Mouse (Mus musculus) lung, postnatal 25 days (tissue): ENCODE results near the gene Atxn1.

Experiments used
- DNase-seq: peaks from one replicate; pipeline ENCODE4 v3.0.0; 2022; ENCODE audit warnings: low spot score

Atxn1 gene

DNA sequence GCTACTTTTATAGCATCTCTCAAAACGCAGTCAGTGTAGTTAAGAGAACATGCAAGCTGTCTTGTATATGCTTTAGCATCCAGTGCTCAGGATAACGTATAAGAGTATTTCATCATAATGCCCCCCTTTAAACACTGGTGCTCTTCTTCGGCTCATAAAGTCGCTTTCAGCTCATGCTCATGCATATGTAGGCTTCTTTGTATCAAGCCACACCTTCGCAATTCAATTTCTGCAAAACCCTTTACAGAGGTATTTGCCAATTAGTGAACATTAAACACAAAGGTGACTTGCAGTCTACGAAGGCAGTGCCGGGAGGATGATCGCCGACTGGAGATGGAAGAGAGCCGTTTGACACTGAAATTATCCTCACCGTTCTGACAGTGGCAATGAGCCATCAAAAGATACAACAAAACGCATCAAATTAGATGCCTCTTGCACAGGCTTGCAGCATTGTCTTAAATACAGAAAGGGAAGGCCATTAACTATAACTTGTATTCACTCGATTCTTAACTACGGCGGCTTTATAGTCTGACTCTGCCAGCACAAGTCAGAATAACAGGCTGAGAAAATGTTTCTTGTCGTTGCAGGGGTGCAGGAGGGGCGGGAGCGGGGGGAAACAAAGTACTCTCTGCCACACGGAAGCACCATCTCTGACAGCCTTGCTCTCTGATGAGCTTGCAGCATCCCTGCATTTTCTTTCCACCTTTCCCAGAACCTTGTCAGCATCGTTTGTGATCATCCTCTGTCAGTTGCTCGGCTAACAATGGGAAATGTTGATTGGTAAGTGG lies 191.2 kb downstream of the Atxn1 start:
- no peak for DNase-seq

DNA sequence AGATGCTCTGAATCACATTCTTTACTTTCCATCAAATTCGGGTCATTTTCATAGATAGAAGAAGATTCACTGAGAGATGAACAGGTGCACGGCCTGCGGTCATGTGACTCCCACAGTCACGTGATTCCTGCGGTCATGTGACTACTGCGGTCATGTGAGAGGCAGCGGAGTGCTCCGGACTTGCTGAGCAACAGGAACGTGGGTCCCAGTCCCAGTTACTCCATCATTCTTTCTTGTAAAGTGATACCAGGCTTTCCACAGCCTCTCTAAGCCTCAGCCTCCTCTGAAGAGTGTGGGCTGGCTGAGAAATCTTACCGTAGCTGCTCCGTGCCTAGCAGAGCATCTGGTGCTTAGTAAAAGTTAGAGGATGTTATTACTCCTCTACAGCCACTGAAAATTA lies 195.1 kb downstream of the Atxn1 start:
- DNase-seq, result no peak

GRCm38 (mm10) chr13:45768250-45768649 lies 196.6 kb downstream of the Atxn1 start:
- DNase-seq, result no peak

GRCm38 (mm10) chr13:45764354-45764753 lies 200.5 kb downstream of the Atxn1 start:
- no peak for DNase-seq

DNA sequence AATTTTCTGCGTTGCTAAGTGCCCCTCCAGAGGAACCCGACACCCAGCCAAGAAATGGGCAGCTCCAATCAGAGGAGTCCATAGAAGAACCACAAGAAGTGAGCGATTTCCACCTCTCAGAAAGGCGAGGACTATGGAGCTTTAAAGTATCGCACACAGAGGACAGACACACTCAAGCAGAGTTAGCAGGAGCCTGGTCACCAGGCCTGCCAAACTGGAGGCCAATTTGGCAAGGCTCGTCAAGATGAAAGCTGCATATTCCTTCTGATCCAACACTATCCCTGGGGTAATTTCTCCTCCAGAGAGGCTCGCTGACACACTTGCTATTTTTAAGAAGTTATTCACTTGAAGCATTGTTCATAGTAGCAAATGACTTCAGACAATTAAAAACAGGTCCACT lies 202.5 kb downstream of the Atxn1 start:
- no peak for DNase-seq

DNA sequence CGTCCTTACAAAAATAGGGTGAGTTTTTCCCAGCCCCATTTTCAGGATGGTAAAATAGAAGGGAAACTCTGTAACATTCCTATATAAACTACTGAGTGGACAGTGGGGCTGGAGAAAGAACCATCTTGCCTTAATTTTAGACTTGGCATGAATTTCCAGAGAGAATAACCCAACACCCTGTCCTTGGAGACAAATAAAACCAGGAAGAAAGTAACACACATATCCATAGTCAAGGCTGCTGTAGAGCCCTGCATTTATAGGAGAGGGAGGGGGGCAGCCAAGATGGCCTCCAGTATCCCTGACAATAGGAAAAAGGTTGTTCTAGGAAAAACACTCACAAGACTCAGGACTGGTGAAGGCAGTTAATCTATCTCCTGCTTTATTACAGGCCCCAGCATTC lies 210.3 kb downstream of the Atxn1 start:
- DNase-seq, result no peak

DNA sequence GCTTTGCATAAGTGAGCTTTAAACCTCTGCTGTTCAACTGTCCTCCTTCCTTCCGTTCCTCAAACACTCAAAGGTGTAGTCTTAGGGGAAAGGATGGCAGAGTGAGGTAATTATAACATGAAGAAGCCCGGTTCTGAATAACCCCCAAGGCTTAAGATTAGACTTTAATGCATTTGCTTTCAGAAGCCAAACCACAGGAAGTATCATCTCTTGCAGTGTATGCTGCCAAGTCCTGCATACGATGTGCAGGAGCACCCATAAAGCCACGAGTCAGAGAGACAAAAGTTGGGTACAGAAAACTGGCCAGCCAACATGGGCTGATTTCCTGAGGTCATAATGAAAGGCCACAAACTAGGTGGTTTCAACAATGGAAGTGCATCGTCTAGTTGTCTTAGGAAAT lies 212.3 kb downstream of the Atxn1 start:
- no peak for DNase-seq

GRCm38 (mm10) chr13:45751231-45751630 lies 213.6 kb downstream of the Atxn1 start:
- no peak for DNase-seq

- no peak for DNase-seq
These were observed 214.2 kb downstream of the Atxn1 start for GRCm38 (mm10) chr13:45750627-45751026.

DNA sequence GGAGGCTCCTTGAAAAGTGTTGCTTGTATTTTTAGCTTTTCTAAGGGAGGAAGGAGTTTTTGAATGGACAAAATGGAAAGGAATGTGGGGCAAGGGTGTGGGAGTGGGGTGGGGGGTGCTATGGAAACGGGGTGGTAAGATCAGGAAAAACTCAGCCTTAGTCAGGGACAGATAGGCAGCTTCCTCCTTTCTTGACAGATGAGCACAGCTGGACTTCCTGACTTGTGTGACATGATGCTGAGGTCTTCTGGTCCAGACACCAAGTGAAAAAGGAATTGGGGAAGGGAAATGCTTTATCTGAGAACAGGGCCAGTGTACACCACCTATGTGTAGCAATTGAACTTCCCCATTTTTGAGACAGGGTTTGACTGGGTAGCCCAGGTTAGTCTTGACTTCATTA lies 214.9 kb downstream of the Atxn1 start:
- no peak for DNase-seq

- DNase-seq, result no peak
These were observed 215.6 kb downstream of the Atxn1 start for GRCm38 (mm10) chr13:45749222-45749621.

- no peak for DNase-seq
These were observed 216.1 kb downstream of the Atxn1 start for GRCm38 (mm10) chr13:45748691-45749090.

DNA sequence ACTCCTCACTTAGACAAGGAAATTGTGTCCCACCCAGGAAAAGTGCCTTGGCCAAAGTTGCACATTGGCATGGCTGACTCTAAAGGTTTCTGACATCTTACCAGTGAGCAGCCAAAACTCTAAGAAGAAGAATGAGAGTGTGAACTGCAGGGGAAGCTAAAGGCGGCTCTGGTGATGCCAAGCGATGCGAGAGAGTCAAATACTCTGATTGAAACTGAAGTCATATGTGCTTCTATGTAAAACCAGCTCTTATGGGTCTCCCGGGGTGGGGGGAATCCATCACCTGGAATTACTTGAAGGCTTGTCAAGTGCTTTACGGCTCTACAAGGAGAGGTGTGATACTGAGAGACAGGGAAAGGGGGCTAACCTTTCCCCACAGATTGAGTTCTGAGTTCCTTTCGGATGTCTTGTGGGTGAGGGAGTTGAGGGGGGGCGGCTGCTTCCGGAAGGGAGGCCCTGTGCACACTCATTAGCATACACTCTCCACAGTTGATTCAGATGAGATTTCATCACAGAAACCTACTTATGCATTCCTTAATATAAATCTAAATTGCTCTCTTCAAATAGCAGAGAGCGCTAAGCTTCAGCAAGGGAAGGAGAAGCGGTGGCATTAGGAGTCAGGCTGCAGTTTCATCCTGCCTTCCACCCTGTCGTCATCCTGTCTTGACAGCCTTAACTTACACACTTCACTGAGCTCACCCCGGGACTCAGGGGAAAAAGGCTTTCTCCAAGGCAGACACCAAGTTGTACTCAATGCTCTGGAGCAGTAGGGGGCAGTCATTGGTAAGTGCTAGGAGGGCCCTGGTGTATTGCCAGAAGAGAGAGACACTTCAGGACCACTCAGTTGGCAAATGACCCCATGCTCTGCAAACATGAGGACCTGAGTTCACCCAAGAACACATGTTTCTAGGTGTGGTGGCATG lies 218.7 kb downstream of the Atxn1 start:
- no peak for DNase-seq

DNA sequence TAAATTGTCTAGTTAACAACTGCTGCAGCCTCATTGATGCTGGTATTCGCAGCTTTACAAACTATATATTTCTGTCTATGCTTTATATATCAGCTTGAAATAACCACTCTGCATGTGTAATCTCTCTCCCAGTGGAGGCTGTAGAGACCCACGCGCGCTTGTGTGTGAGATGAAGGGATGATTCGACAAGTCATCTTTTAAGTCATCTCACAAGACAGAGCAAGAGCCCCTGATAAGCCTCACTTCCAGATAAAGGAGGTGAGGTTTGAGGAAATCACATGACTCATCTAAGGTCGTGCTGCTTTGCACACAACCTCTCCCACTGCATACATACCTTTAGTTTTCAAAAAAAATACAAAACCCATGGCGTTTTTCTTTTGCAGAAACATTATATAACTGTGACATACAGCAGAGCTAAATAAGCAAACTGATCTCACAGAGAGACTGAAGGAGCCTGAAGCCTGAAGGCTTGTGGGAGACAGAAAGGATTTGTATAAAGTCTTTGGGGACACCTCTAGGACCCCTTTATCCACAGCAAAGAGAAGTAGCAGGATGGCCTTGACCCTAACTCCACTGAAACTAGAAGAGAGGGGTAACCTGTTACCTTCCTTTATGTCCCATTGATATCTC lies 219.9 kb downstream of the Atxn1 start:
- no peak for DNase-seq

- DNase-seq, result no peak
These were observed 221.0 kb downstream of the Atxn1 start for GRCm38 (mm10) chr13:45743848-45744247.

DNA sequence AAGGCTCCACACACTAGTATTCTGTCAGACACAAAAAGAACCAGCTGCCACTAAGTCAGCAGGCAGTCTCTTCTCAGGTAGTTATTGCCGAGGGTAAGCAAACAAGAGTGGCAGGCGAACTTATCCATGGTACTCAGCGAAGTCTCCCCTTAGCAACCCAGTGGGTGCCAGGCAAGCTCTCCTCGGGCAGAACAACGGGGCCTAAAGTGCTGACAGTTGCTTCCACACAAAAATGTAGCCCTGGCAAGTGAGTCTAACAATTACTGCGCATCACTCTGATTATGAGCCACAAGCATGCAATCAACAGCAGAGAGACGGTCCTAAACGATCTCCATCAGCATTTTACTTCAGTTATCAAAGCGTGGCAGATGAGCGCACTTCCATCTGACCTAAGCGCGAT lies 224.4 kb downstream of the Atxn1 start:
- DNase-seq, result no peak

DNA sequence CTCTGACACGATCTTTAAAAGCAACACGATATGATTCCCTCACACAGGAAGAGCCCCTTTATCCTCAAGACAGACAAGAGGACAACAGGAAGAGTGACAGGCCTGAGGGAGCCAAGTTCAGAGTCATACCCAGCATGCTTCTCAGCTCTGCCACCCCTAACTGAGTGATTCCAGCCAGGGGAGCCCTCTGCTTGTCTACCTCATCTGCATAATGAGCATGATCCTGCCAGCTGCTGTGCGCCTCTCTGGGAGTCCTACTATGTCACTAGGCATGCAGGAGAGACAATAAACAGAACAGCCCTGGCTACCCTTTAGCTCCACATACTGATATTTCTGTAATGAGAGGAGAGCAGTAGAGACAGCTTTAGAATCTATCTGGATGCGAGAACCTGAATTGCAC lies 228.6 kb downstream of the Atxn1 start:
- DNase-seq, result no peak

DNA sequence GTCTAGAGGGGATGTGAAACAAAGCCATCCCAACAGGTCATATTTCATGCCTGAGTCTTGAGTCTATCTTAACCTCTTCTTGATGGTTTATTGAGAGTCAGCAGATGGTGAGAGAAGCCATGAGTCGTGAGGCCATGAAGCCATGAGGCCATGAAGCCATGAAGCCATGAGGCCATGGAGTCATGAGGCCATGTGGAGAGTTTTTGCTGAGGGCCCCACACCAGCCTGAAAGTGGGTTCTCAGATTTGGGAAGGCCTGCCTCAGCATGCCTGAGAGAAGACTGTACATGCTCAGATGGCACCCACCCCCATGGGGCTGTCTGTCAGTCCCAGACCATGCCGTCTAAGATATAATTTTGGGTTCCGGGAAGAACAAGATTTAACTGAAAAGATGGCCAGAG lies 229.0 kb downstream of the Atxn1 start:
- DNase-seq, result no peak

DNA sequence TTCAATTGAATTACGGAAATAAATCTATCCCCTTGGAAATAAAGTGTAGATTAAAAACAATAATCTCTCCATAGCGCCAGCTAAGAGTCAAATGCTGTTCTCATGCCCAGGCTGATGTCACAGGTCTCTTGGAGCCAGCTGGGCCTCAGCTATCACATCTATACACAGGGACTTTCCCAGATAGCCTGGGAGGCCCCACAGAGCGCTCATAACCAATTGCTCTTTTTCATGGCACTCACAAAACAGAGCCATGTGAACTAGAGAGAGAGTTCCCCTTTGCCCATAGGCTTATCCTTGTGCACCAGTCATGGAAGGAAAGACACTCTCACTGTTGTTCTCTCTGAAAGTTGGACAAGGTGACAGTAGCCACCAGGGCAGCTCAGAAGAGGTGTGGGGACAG lies 230.3 kb downstream of the Atxn1 start:
- no peak for DNase-seq

GRCm38 (mm10) chr13:45732590-45732989 lies 232.2 kb downstream of the Atxn1 start:
- no peak for DNase-seq

DNA sequence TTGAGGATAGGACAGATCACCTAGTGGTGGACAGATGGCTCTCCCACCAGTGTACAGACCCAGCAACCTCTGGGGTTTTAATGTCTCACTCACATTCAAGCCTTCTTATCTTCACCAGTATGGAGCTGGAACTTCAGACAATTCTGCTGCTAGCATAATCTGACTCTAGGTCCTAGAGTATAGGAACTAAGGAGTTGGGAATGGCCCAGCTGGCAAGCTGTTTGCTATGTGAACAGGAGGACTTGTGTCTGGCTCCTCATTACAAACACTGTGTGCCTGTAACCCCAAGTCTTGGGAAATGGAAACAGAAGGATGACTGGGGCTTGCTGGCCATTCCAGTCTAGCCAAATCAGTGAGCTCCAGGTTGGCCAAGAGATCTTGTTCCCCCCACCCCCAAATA lies 237.9 kb downstream of the Atxn1 start:
- DNase-seq, result no peak

DNA sequence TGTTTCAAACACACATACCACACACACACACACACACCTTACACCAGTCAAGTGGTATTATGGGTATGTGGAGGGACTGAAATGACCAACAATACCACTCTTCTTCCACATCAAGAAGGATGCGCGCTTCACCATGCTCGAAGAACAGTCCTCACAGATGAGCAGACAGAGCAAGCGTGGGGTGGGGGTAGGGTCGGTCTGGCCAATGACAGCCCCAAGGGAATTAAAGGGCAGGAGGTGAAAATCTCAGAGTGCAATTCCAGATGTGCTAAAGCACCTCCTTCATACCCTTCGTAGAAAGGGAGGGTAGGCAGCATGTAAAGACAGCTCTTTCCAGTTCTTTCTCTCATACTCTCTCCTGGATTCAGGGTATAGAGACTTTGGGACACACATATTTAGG lies 238.6 kb downstream of the Atxn1 start:
- DNase-seq, result no peak
